Mouse (Mus musculus) thymus, adult 2 months (tissue): ENCODE data around the gene Cyba. TPM values are rescaled to one million over a fixed set of nuclear protein-coding genes. Genes with fewer than 3 reads are reported as not detected.

Experiments
- DNase-seq: peaks from one replicate; pipeline ENCODE4 v3.0.0; 2021
- H3K27ac ChIP-seq: fragments of 200-500 bp; 2 replicates; pipeline ENCODE4 v1.5.1; 2012; ENCODE audit warnings: low read length, control low read depth; ENCODE audit not compliant: control insufficient read depth, insufficient read depth
- H3K27me3 ChIP-seq: fragments of 200-500 bp; 2 replicates; pipeline ENCODE4 v1.6.1; 2012; ENCODE audit warnings: mild to moderate bottlenecking, low read length, moderate library complexity, mixed read lengths; ENCODE audit not compliant: control insufficient read depth, insufficient read depth
- H3K36me3 ChIP-seq: fragments of 200-500 bp; 2 replicates; pipeline ENCODE4 v1.6.1; 2012; ENCODE audit warnings: mild to moderate bottlenecking, low read length, moderate library complexity; ENCODE audit not compliant: control insufficient read depth, insufficient read depth
- H3K4me1 ChIP-seq: fragments of 200-500 bp; replicated peaks from 2 replicates; pipeline ENCODE4 v1.6.1; 2012; ENCODE audit warnings: low read length; ENCODE audit not compliant: control insufficient read depth, insufficient read depth
- H3K4me3 ChIP-seq: fragments of 200-500 bp; 2 replicates; pipeline ENCODE4 v1.5.1; 2012; ENCODE audit warnings: mild to moderate bottlenecking, low read length, control low read depth, moderate library complexity; ENCODE audit not compliant: control insufficient read depth, insufficient read depth
- CTCF ChIP-seq: fragments of 200-500 bp; IDR thresholded peaks from 2 replicates; pipeline ENCODE4 v1.5.1; 2012; ENCODE audit warnings: mild to moderate bottlenecking, control low read depth, low read length, moderate library complexity, borderline replicate concordance; ENCODE audit not compliant: control insufficient read depth, poor library complexity, insufficient read depth; ENCODE audit errors: extremely low read depth
- POLR2A ChIP-seq: fragments of 200-500 bp; IDR thresholded peaks from 2 replicates; pipeline ENCODE4 v1.6.1; 2012; ENCODE audit warnings: mild to moderate bottlenecking, low read length, control low read depth, moderate library complexity; ENCODE audit not compliant: control insufficient read depth, poor library complexity, insufficient read depth; ENCODE audit errors: extremely low read depth
- WGBS: fragments of 180-500 bp; shearing (Covaris S2); methylation state at CpG from one replicate; pipeline ENCODE4 v1.1.7; 2018; 5-methylcytosine and 5-hydroxymethylcytosine counted together
- polyA plus RNA-seq: library from polyadenylated mRNA; depleted of rRNA; stranded (reverse); fragments of >200 nt; gene quantifications from 2 replicates; pipeline ENCODE4 v1.2.3, GENCODE M21; 2012

Gene Cyba
- polyA plus RNA-seq, 1 experiment: 705 TPM

DNA sequence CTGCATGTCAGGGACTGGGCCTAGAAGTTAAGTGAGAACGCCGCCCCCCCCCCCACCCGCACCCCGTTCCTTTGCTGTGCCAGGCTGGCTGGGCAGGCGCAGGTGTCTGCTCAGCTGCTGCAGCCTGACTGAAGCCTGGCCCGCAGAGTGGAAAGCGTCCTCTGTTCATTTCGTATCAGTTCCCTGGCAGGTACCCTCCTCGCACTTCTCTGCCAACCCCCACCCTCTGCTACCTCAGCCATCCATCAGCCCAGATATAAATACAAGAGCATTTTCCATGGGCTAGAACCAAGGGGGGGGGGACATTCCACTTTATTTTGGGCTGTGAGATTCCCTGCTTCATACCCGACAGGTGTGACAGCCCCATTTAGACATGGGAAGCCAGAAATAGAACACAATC is 19.4 kb upstream of the Cyba start:
- Histone ChIP-seq H3K27me3 (no peaks in the 10 kb centered on the region), H3K4me1 (peaks cover 13% of the 10 kb centered on the region), H3K4me3 (no peak overlapping the region), H3K27ac (no peak overlapping the region), H3K36me3 (no peaks in the 10 kb centered on the region)
- TF ChIP-seq POLR2A: no peak
- TF ChIP-seq CTCF: no peak
- WGBS: 72% methylated on average over 10 of the region's 10 CpGs
- no peak for DNase-seq

DNA sequence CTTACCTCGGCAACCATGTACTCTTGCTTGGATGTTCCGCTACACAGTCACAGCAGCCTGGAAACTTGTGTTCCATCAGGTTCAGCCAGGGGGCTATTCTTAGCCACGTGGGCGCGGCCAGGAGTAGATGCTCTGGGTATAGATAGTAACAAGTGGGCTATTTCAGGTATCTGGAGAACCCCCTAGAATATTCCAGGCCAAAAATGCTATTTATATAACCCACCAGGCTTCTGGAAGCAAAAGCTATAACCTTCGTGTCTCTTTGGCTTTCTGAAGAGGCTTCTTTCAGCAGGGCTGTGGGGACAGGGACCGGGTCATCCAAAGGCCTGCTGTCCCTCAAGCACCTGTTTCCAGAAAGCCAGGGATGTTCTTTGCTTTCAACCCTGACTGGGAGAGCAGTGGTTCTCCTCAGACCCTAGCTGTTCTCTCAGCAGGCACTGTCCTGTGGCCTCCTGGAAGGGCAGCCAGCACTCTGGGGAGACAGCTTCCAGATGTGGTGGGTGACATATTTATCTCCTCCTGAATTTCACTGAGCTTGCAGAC is 18.5 kb upstream of the Cyba start:
- no peak for TF ChIP-seq CTCF
- no peak for TF ChIP-seq POLR2A
- H3K36me3 ChIP-seq: no peaks in the 10 kb centered on the region
- H3K27ac ChIP-seq: no peak overlapping the region
- WGBS: 90% methylated on average over 7 of the region's 7 CpGs
- no peak for DNase-seq
- no peak overlapping the region for H3K4me3 ChIP-seq
- no peaks in the 10 kb centered on the region for H3K27me3 ChIP-seq
- H3K4me1 ChIP-seq: peaks cover 13% of the 10 kb centered on the region

DNA sequence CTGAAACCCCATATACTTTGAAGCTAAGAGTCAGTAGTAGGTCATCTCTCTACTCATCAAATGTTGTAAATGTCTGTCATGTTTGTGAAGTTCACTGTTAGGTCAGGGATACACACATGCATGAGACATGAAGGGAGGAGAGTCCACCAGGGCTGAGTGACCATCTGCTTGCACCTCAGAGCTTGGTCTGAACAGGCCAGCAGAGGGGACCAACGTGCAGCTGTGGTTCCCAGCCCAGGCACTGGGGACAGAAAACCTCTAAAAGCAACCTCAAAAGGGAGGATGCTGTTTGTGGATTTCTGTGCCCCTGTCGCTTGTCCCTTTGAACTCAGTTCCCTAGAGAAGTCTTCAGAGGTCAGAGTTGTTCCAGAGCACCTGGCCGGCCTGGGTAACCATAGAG is 12.5 kb upstream of the Cyba start:
- 4% methylated on average over 3 of the region's 3 CpGs for WGBS
- Histone ChIP-seq H3K4me1 (peaks cover 24% of the 10 kb centered on the region), H3K27ac (peak overlapping the region; percentile 17; the same call in 1 of the 2 replicates), H3K4me3 (no peak overlapping the region), H3K36me3 (no peaks in the 10 kb centered on the region), H3K27me3 (no peaks in the 10 kb centered on the region)
- TF ChIP-seq CTCF (no peak), POLR2A (no peak)
- no peak for DNase-seq

DNA sequence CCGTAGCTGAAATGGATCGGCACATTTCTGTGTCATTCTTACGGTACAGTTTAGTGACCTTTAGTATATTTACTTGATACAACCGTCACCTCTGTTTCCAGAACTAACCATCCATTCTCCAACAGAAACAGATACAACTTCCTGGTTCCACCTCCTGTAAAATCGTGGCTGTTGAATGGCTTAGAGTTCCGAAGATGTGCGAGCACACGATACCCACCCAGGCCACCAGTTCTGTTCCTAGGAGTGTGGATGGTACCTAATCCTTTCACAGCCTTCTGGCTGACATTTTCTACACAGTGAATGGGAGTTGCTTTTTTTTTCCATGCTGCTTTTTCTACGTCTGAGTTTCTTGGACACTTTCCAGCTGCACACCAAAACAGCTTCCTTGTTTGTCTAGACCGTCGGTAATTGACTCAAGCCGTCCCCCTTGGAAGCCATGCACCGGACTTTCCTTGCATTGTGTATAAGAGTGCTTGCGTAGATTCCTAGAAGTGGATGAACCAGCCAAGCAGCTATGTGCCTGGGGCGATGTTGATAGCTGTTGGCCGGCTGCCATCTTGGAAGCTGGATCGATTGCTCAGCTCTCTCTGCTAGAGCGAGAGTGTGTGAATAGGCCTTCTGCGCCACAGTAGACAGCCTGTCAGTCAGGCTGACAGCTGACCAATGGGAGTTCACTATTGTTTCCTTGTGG is 11.5 kb upstream of the Cyba start:
- WGBS: 4% methylated on average over 19 of the region's 19 CpGs
- no peak for DNase-seq
- H3K4me1 ChIP-seq: peaks cover 24% of the 10 kb centered on the region

DNA sequence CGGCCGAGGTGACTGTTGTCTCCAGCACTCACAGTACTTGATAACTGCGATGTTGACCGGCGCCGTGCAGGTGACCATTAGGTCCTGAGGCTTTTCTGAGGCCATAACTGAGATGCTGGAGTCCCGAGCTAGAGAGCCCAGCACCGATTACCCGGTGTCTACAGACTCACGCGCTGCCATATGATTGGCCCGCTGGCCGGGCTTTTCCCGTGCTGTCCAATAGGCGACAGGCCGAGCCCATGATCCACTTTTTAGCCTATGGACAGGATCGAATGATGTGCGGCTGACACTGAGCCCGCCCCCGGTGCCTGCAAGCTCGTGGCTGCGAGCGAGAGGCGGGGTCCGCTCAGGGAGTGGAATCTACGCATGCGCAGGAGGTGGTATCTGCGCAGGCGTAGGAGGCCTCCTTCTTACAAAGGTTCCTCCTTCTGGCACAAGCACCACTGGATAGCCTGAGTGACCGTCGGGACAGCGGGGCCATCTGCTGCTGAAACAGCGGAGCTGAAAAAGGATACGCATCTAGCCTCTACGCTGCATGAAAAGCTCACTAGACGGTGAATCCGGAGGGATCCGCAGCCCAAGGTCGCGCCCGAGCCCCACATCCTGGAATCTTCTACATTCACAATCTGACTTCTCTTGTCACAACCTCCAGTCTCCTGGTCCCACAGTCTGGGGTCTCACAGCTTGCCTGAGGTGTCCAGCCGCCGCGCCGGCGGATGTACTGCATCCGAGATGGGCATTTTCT is 10.7 kb upstream of the Cyba start, which contains the start of gene Mvd:
Gene Mvd, minus strand, starts transcription at position 161 of the 745 bp plus-strand sequence.
- peak; percentile 78 for TF ChIP-seq POLR2A
- 0 out of 2 replicates have a peak, but pooled peaks have one; percentile 50 for TF ChIP-seq CTCF
- no peaks in the 10 kb centered on the region for H3K36me3 ChIP-seq
- DNase-seq: peak; percentile 97
- WGBS: under 1% methylated on average over 47 of the region's 47 CpGs
- H3K4me3 ChIP-seq: peak within 1 kb of the TSS; percentile 73
- H3K27me3 ChIP-seq: no peaks in the 10 kb centered on the region
- peaks cover 26% of the 10 kb centered on the region for H3K4me1 ChIP-seq
- peak within 1 kb of the TSS; percentile 61 for H3K27ac ChIP-seq

More for the DNA sequence above, 11.5 kb upstream of the Cyba start:
- H3K4me3 ChIP-seq: peak overlapping the region; percentile 73
- TF ChIP-seq POLR2A (no peak), CTCF (no peak)
- peak overlapping the region; percentile 61 for H3K27ac ChIP-seq
- H3K27me3 ChIP-seq: no peaks in the 10 kb centered on the region
- H3K36me3 ChIP-seq: no peaks in the 10 kb centered on the region

DNA sequence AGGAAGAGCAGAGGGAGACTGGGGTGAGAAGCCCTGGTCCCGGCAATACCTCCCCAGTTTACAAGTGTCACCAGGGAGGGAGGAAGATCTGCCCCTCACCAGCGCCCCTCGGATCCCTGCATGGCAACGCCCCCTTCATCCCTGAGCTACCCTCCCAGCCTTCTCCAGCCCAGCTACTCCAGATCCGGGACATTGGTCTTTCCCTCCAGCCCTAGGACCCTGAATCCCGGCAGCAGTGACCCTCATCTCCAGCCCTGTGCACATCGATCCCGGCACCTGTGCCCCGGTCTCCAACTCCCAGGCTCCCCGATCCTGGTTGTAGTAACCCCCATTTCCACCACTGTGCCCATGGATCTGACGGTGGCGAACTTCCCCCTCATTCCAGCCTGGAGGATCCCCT is 10.1 kb upstream of the Cyba start:
- TF ChIP-seq POLR2A (no peak), CTCF (no peak)
- Histone ChIP-seq H3K27ac (no peak overlapping the region), H3K4me3 (peak overlapping the region; percentile 59), H3K27me3 (no peaks in the 10 kb centered on the region), H3K4me1 (peaks cover 32% of the 10 kb centered on the region), H3K36me3 (no peaks in the 10 kb centered on the region)
- WGBS: 4% methylated on average over 12 of the region's 12 CpGs
- no peak for DNase-seq
